Mouse (Mus musculus): ENCODE results near the gene Camk1d.

DNA sequence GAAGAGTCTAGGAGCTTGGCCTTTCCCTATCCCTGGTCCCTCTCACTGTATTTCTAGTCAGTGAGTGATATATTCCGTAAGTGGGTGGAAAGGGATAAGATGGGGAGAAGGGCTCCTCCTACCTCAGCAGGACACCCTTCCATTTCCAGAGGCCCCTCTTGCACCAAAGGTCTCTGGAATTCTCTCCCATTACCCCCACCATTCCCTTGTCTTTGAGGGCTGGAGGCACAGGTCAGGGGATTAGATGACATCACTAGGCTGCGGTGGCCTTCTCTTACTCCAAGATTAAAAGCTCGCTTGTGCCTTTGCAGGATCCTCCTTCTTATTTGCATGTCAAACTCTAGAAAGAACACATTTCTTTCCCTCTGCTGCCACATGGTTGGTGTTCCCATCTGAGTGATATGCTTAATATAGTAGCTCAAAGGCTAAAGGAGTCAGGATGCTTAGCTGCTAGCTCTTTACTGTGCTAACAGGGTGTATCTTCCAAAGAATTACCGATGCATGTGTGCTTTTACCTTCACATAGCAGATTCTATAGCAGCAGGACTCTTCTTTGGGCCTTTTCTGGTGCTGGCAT is 244.9 kb downstream of the Camk1d start:
- TF ChIP-seq CTCF (IDR thresholded peaks at IDR 0.05; ENCODE audit: low read depth) (no peak), EP300 (IDR thresholded peaks at IDR 0.05; ENCODE audit: low read depth) (no peak)
